Mouse (Mus musculus) heart, embryonic 10.5 days (tissue): ENCODE data around the gene Igtp. TPM values are rescaled to one million over a fixed set of nuclear protein-coding genes. Genes with fewer than 3 reads are reported as not detected.
"Not testable (repeated sequence)": the region's sequence is repeated elsewhere in the genome, so short reads cannot be mapped to it uniquely, and the experiment has no call there.

Source experiments
- DNase-seq: peaks from one replicate; pipeline ENCODE4 v3.0.0-alpha.2; 2017; ENCODE audit warnings: low spot score
- H3K27ac ChIP-seq: fragments of 300-500 bp; sonication (generic); 2 replicates; pipeline ENCODE4 v1.5.1; 2016; ENCODE audit warnings: mild to moderate bottlenecking
- H3K27me3 ChIP-seq: fragments of 300-500 bp; sonication (generic); 2 replicates; pipeline ENCODE4 v1.6.1; 2016; ENCODE audit warnings: mild to moderate bottlenecking; ENCODE audit not compliant: poor library complexity, insufficient read depth, severe bottlenecking
- H3K36me3 ChIP-seq: fragments of 300-500 bp; sonication (generic); 2 replicates; pipeline ENCODE4 v1.6.1; 2016; ENCODE audit warnings: mild to moderate bottlenecking, moderate library complexity
- H3K4me1 ChIP-seq: fragments of 300-500 bp; sonication (generic); 2 replicates; pipeline ENCODE4 v1.6.1; 2016; ENCODE audit warnings: mild to moderate bottlenecking
- H3K4me3 ChIP-seq: fragments of 300-500 bp; sonication (generic); 2 replicates; pipeline ENCODE4 v1.5.1; 2016; ENCODE audit warnings: mild to moderate bottlenecking, moderate library complexity
- H3K9me3 ChIP-seq: fragments of 300-500 bp; sonication (generic); 2 replicates; pipeline ENCODE4 v1.6.1; 2016; ENCODE audit warnings: mild to moderate bottlenecking, moderate library complexity
- WGBS: fragments of 180-500 bp; shearing (Covaris S2); methylation state at CpG from one replicate; pipeline ENCODE4 v1.1.7; 2016; 5-methylcytosine and 5-hydroxymethylcytosine counted together
- polyA plus RNA-seq: library from polyadenylated mRNA; unstranded; fragments of >200 nt; fragmentation: Nextera tagmentation; extraction: Ambion mirVana; gene quantifications from 2 replicates; pipeline ENCODE4 v1.2.1, GENCODE M21; 2016

Igtp gene
- polyA plus RNA-seq, 1 experiment from 2014 or later: 3.1 TPM

DNA sequence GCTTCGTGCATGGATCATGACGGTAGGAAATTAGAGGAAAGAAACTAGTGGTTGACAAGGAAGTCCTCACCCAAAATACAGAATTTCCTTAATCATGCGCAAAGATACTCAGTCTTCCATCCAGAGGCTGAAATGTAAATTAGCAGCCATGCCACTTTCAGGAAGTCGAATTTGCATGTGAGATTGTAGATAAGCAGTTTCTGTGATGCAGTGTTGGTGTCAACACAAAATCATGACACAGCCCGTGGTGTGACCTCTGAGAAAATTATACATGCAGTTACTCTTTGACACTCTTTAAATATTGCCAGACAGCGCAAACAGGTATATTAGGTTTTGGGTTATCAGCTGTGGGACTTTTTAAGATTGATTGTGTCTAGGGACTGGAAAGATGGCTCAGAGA lies 9.7 kb upstream of the Igtp start:
- H3K27ac ChIP-seq: no peak overlapping the region
- 91% methylated on average over 6 of the region's 6 CpGs for WGBS
- H3K36me3 ChIP-seq: no peaks in the 10 kb centered on the region
- H3K4me3 ChIP-seq: no peak overlapping the region
- peaks cover 20% of the 10 kb centered on the region for H3K4me1 ChIP-seq
- no peak for DNase-seq
- H3K9me3 ChIP-seq: no peaks in the 10 kb centered on the region
- H3K27me3 ChIP-seq: no peaks in the 10 kb centered on the region

DNA sequence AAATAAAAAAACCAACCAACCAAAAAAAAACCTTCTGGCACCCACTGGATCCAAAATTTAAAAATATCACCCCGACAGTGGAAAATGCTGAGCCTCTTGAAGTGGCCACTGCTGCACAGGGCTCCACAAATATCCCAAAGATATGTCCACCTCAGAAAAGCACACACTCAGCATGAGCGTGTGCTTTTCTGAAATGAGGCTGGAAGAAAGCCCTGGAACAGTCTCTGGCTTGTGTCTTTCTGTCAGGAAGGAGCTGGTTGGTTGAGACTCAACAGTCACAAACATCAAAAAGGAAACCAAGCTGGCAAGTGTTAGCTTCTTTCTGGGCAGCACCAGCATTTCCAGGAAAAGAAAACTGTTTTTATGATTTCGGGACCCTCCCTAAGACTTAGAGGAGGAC lies 6.0 kb upstream of the Igtp start:
- 41% methylated on average over 3 of the region's 3 CpGs for WGBS
- Histone ChIP-seq H3K27ac (peak overlapping the region; percentile 37; the same call in 1 of the 2 replicates), H3K4me1 (peaks cover 24% of the 10 kb centered on the region), H3K4me3 (no peak overlapping the region), H3K9me3 (no peaks in the 10 kb centered on the region), H3K27me3 (no peaks in the 10 kb centered on the region), H3K36me3 (no peaks in the 10 kb centered on the region)
- DNase-seq: no peak

GRCm38 (mm10) chr11:58193860-58194520 lies 5.4 kb upstream of the Igtp start:
- Histone ChIP-seq H3K4me1 (peaks cover 31% of the 10 kb centered on the region), H3K9me3 (no peaks in the 10 kb centered on the region), H3K36me3 (no peaks in the 10 kb centered on the region), H3K27ac (0 out of 2 replicates have a peak overlapping the region, but pooled peaks have one; percentile 10), H3K27me3 (no peaks in the 10 kb centered on the region), H3K4me3 (no peak overlapping the region)
- no peak for DNase-seq
- 43% methylated on average over 4 of the region's 4 CpGs for WGBS

- Histone ChIP-seq H3K9me3 (no peaks in the 10 kb centered on the region), H3K36me3 (no peaks in the 10 kb centered on the region), H3K27me3 (no peaks in the 10 kb centered on the region), H3K27ac (peak overlapping the region; percentile 85; the same call in 1 of the 2 replicates), H3K4me3 (peak overlapping the region; percentile 66), H3K4me1 (peaks cover 21% of the 10 kb centered on the region)
- DNase-seq: no peak
- WGBS: 90% methylated on average over 4 of the region's 4 CpGs
These were observed 693 bp upstream of the Igtp start for GRCm38 (mm10) chr11:58198663-58199062.

- DNase-seq: no peak
- Histone ChIP-seq H3K36me3 (no peaks in the 10 kb centered on the region), H3K4me3 (no peak overlapping the region), H3K4me1 (peaks cover 14% of the 10 kb centered on the region), H3K27ac (no peak overlapping the region), H3K27me3 (no peaks in the 10 kb centered on the region), H3K9me3 (no peaks in the 10 kb centered on the region)
- WGBS: 93% methylated on average over 4 of the region's 4 CpGs
These were observed 870 bp downstream of the Igtp start for GRCm38 (mm10) chr11:58200226-58200625.

GRCm38 (mm10) chr11:58201052-58201451 lies 1.7 kb downstream of the Igtp start:
- H3K4me3 ChIP-seq: no peak overlapping the region
- H3K27ac ChIP-seq: no peak overlapping the region
- H3K9me3 ChIP-seq: no peaks in the 10 kb centered on the region
- no peaks in the 10 kb centered on the region for H3K36me3 ChIP-seq
- WGBS: 87% methylated on average over 12 of the region's 12 CpGs
- no peak for DNase-seq
- H3K4me1 ChIP-seq: peaks cover 10% of the 10 kb centered on the region; the same call in 1 of the 2 replicates
- no peaks in the 10 kb centered on the region for H3K27me3 ChIP-seq

DNA sequence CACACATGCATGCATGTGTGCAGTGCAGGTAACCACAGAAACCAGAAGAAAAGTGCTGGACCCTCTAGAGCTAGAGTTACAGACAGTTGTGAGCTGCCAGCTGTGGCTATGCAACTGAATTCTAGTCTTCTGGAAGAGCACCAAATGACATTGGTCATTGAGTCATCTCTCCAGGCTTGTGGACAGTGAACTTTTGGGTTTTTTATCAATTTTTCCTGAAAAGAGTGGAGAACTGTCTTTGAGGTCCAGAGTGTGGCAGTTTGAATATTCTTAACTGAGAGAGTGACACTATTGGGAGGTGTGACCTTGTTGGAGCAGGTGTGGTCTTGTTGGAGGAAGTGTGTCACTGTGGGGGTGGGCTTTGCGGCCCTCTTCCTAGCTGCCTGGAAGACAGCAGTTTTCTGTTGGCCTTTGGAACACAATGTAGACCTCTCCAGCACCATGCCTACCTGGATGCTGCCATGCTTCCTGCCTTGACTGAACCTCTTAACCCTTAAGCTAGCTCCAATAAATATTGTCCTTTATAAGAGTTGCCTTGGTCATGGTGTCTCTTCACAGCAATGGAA lies 11.0 kb downstream of the Igtp start:
- H3K27me3 ChIP-seq: no peaks in the 10 kb centered on the region
- WGBS: 84% methylated on average over 1 of the region's 1 CpGs
- no peaks in the 10 kb centered on the region for H3K9me3 ChIP-seq
- H3K36me3 ChIP-seq: no peaks in the 10 kb centered on the region
- H3K4me1 ChIP-seq: peaks cover 12% of the 10 kb centered on the region
- DNase-seq: no peak
- H3K27ac ChIP-seq: no peak overlapping the region
- no peak overlapping the region for H3K4me3 ChIP-seq

- no peaks in the 10 kb centered on the region for H3K27me3 ChIP-seq
- 21% methylated on average over 9 of the region's 9 CpGs for WGBS
- no peaks in the 10 kb centered on the region for H3K9me3 ChIP-seq
- H3K27ac ChIP-seq: peak overlapping the region; percentile 73; the same call in 1 of the 2 replicates
- no peak overlapping the region for H3K4me3 ChIP-seq
- no peak for DNase-seq
- H3K36me3 ChIP-seq: no peaks in the 10 kb centered on the region
- peaks cover 12% of the 10 kb centered on the region for H3K4me1 ChIP-seq
These were observed 11.8 kb downstream of the Igtp start for GRCm38 (mm10) chr11:58211062-58211681.

DNA sequence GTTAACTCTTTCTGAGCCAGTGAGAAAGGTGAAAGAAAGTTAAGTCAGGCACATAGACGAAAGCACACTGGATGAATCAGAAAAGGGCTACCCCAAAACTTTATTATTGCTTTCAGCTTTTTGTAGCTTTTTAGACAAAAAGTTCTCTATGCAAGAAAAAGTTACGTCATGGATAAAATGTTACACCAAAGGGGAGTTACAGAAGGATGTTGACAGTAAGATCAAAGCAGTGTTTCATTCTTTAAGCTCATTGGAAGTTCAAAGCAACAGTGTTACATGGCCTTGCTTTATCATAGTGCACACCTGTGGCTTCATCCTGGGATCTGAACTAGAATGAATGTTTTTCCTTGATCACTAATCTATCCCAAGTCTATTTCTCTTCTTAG lies 12.3 kb downstream of the Igtp start:
- Histone ChIP-seq H3K27ac (peak overlapping the region; percentile 73; the same call in 1 of the 2 replicates), H3K4me1 (peaks cover 12% of the 10 kb centered on the region)
- WGBS: 27% methylated on average over 2 of the region's 2 CpGs

DNA sequence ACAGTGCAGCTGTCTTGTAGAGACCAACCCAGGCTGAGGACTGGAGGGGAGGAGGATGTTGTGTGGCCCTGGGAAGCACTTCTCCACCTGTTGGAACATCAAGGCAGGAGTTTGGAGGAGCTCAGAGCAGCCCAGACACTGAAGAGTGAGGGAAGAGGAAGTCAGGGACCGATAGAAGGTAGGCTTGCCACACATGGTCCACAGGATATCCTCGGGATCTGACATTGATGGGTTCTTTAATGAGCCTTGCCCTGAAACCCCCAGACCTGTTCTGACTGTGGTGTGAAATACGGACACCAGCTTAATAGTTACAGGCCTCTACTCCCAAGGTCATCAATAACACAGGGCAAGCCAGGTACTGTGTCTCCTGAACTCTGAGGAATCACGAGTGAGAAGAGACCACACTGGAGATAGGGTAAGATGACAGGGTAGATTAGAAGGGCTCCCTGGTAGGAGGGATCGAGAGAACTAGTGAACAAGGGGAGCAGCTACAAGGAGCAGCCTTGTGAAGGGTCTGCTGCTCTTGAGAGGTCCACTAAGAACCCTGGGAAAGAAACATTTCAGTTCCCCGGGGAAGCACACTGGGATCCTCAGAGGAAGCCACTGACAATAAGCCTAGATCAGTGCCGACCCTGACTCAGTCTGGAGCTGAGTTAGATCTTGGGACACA lies 14.5 kb downstream of the Igtp start:
- Histone ChIP-seq H3K4me3 (peak overlapping the region; percentile 63), H3K4me1 (peaks cover 12% of the 10 kb centered on the region), H3K27ac (peak overlapping the region; percentile 86; the same call in 1 of the 2 replicates), H3K9me3 (no peaks in the 10 kb centered on the region), H3K27me3 (no peaks in the 10 kb centered on the region), H3K36me3 (no peaks in the 10 kb centered on the region)
- 73% methylated on average over 7 of the region's 7 CpGs for WGBS
- DNase-seq: no peak

More for the DNA sequence above, 12.3 kb downstream of the Igtp start:
- Histone ChIP-seq H3K4me3 (no peak overlapping the region), H3K9me3 (no peaks in the 10 kb centered on the region), H3K27me3 (no peaks in the 10 kb centered on the region), H3K36me3 (no peaks in the 10 kb centered on the region)
- DNase-seq: no peak

GRCm38 (mm10) chr11:58214391-58215048 lies 15.2 kb downstream of the Igtp start:
- peak overlapping the region; percentile 63 for H3K4me3 ChIP-seq
- H3K27me3 ChIP-seq: no peaks in the 10 kb centered on the region
- no peaks in the 10 kb centered on the region for H3K36me3 ChIP-seq
- WGBS: 28% methylated on average over 17 of the region's 17 CpGs
- DNase-seq: peak; percentile 89
- no peaks in the 10 kb centered on the region for H3K9me3 ChIP-seq
- H3K27ac ChIP-seq: peak overlapping the region; percentile 86
- peaks cover 12% of the 10 kb centered on the region for H3K4me1 ChIP-seq

DNA sequence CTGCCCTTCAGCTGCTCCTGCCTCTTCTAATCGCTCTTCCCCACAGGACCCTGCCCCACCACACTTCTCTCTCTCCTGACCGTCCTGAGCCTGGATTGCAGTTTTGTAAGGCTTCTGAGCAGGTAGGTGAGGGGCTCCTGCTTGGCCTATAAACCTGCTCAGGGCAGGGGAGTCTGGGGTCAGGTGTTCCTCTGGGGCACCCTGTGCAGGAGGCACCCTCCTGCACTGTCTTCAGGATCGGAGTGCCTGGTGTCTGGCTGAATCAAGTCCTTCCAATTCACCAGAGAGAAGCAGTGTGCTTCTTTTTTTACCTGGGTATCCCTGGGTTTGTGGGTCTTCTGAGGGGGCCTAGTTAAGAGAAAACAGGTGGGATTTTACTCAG lies 15.7 kb downstream of the Igtp start:
- not testable (repeated sequence) for H3K27me3 ChIP-seq, H3K36me3 ChIP-seq, H3K9me3 ChIP-seq, H3K27ac ChIP-seq
- DNase-seq: peak; percentile 64
- Histone ChIP-seq H3K4me1 (peaks cover 12% of the 10 kb centered on the region), H3K4me3 (peak overlapping the region; percentile 63)
- 11% methylated on average over 2 of the region's 3 CpGs for WGBS
